Mouse (Mus musculus) left cerebral cortex, adult 2 months (tissue): Measurements from ENCODE around the gene Rab42. TPM values are rescaled to one million over a fixed set of nuclear protein-coding genes. Genes with fewer than 3 reads are reported as not detected.
A peak's percentile ranks its signal among the peaks of the same experiment; 100 is the strongest.

Experiments
- DNase-seq, 2 experiments: peaks; one replicate each; pipeline ENCODE4 v3.0.0; 2021 to 2022; ENCODE audit warnings: low spot score in 2 of 2, mixed read lengths in 1 of 2; ENCODE audit errors: extremely low spot score in 1 of 2
- H3K27ac ChIP-seq: fragments of 200-600 bp; 2 replicates; pipeline ENCODE4 v1.8.1; 2022
- H3K4me3 ChIP-seq: fragments of 200-600 bp; 2 replicates; pipeline ENCODE4 v1.8.1; 2022
- CTCF ChIP-seq: fragments of 200-600 bp; IDR thresholded peaks from 2 replicates; pipeline ENCODE4 v1.8.1; 2022; ENCODE audit warnings: antibody characterized with exemption, mild to moderate bottlenecking, moderate library complexity
- intact Hi-C: fragments of 180-260 bp; cut with DNase I; formaldehyde crosslinking; loops from one replicate; pipeline ENCODE4 v1.15.1; 2025
- long read RNA-seq, 2 experiments: library from polyadenylated mRNA; stranded (forward); transcript quantifications; one replicate each; pipeline ENCODE4 v2.0.0; 2021; ENCODE audit warnings: borderline mapping rate in 2 of 2
- total RNA-seq, 2 experiments: library from RNA; stranded (reverse); gene quantifications; 2 replicates each; pipeline ENCODE4 v1.2.3; 2021

Gene Rab42
- 1 to 10 TPM; 1.6 to 2.6 TPM for total RNA-seq
- long read RNA-seq, experiment 1, transcript Rab42-201 (2 exons, 761 nt) = major isoform, 5 of 7 reads
- long read RNA-seq, experiment 1, partial matches to known transcripts = 0 of 7 reads
- long read RNA-seq, experiment 1, other reads (novel, unspliced or antisense) = 2 of 7 reads
- long read RNA-seq, experiment 2, partial matches to known transcripts = 0 of 2 reads
- long read RNA-seq, experiment 2, other reads (novel, unspliced or antisense) = 0 of 2 reads

GRCm38 (mm10) chr4:132302939-132303479 is at the start of gene Rab42:
Rab42 (minus strand) TSS chr4:132303385.
- Histone ChIP-seq H3K27ac (peak within 1 kb of the TSS; percentile 71), H3K4me3 (peak within 1 kb of the TSS; percentile 54)
- peak; percentile 30 for TF ChIP-seq CTCF
- DNase-seq = peak; percentile 68 to 71
- intact Hi-C loops = no loop called here

GRCm38 (mm10) chr4:132352739-132353138 is 49.6 kb upstream of the Rab42 start:
- peak overlapping the region; percentile 79 for H3K4me3 ChIP-seq
- peak overlapping the region; percentile 89 for H3K27ac ChIP-seq
- no peak; the same call in none of the 2 replicates for TF ChIP-seq CTCF
- peak in 1 of 2 experiments; percentile 20 for DNase-seq
- intact Hi-C loops = loop anchor here (2.0 to 5.0 kb wide), 4 partner anchors 44 to 158 kb away; partner anchors contain the start of genes Med18 and Sesn2

GRCm38 (mm10) chr4:132351401-132351800 is 48.2 kb upstream of the Rab42 start:
- no peak for TF ChIP-seq CTCF
- Histone ChIP-seq H3K27ac (no peak overlapping the region), H3K4me3 (no peak overlapping the region)
- intact Hi-C loops = loop anchor here (5.0 kb wide), 2 partner anchors 61 to 111 kb away; partner anchors contain the start of gene Med18
- DNase-seq = no peak

GRCm38 (mm10) chr4:132350854-132351253 is 47.7 kb upstream of the Rab42 start:
- Histone ChIP-seq H3K4me3 (no peak overlapping the region), H3K27ac (no peak overlapping the region)
- intact Hi-C loops = loop anchor here (5.0 kb wide), 2 partner anchors 61 to 111 kb away; partner anchors contain the start of gene Med18
- no peak for TF ChIP-seq CTCF
- no peak for DNase-seq

- DNase-seq = no peak
- intact Hi-C loops = loop anchor here (5.0 kb wide), 2 partner anchors 62 to 112 kb away; partner anchors contain the start of gene Med18
- TF ChIP-seq CTCF = no peak
Measured at GRCm38 (mm10) chr4:132350123-132350740, 47.0 kb upstream of the Rab42 start.

GRCm38 (mm10) chr4:132349495-132350122 is 46.4 kb upstream of the Rab42 start:
- H3K27ac ChIP-seq = no peak overlapping the region
- no peak for DNase-seq
- TF ChIP-seq CTCF = peak; percentile 1
- intact Hi-C loops = loop anchor here (5.0 to 10.0 kb wide), 4 partner anchors 57 to 255 kb away; partner anchors contain the start of gene Med18
- H3K4me3 ChIP-seq = no peak overlapping the region

More at GRCm38 (mm10) chr4:132350123-132350740, 47.0 kb upstream of the Rab42 start:
- Histone ChIP-seq H3K4me3 (no peak overlapping the region), H3K27ac (no peak overlapping the region)

- Histone ChIP-seq H3K4me3 (no peak overlapping the region), H3K27ac (no peak overlapping the region)
- no peak for DNase-seq
- intact Hi-C loops = loop anchor here (5.0 to 10.0 kb wide), 2 partner anchors 54 to 252 kb away; no protein-coding TSS in a partner anchor
- no peak; the same call in 1 of the 2 replicates for TF ChIP-seq CTCF
Measured at GRCm38 (mm10) chr4:132346661-132347060, 43.5 kb upstream of the Rab42 start.

- no peak overlapping the region for H3K4me3 ChIP-seq
- TF ChIP-seq CTCF = no peak
- no peak for DNase-seq
- no peak overlapping the region for H3K27ac ChIP-seq
- intact Hi-C loops = loop anchor here (5.0 to 10.0 kb wide), 2 partner anchors 54 to 251 kb away; no protein-coding TSS in a partner anchor
Measured at GRCm38 (mm10) chr4:132346261-132346660, 43.1 kb upstream of the Rab42 start.

- intact Hi-C loops = loop anchor here (5.0 to 10.0 kb wide), 2 partner anchors 54 to 251 kb away; no protein-coding TSS in a partner anchor
- Histone ChIP-seq H3K27ac (no peak overlapping the region; the same call in 1 of the 2 replicates), H3K4me3 (peak overlapping the region; percentile 69)
Measured at GRCm38 (mm10) chr4:132345843-132346212, 42.6 kb upstream of the Rab42 start.

GRCm38 (mm10) chr4:132345135-132345842 is 42.1 kb upstream of the Rab42 start:
- no peak; the same call in none of the 2 replicates for TF ChIP-seq CTCF
- intact Hi-C loops = loop anchor here (5.0 to 10.0 kb wide), 2 partner anchors 53 to 250 kb away; no protein-coding TSS in a partner anchor
- H3K27ac ChIP-seq = peak overlapping the region; percentile 72
- peak; percentile 92 to 97 for DNase-seq
- peak overlapping the region; percentile 69 for H3K4me3 ChIP-seq

More at GRCm38 (mm10) chr4:132345843-132346212, 42.6 kb upstream of the Rab42 start:
- DNase-seq = no peak
- no peak for TF ChIP-seq CTCF
